8 mouse cellular contexts compared by ENCODE assay signal in the genomic region with DNA sequence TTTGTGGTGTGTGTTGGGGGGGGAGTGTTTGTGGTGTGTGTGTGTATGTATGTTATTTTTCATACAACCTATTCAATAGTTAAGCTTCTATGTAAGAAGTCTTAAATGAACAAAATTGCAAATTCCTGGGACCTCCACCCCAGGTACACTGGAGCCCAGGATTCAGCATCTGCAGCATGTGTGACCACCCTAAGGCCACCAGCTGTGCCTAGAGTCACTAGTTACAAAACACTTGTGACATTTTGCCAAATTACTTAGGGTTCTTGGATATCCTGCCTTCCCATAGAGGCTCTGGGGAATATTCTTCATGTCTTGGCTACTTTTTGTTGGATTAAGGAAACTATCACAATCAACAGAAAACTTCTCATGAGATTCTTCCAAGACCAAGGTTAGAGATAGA. TPM values are rescaled to one million over a fixed set of nuclear protein-coding genes. Genes with fewer than 3 reads are reported as not detected.
DNase-seq lines count a peak whose midpoint lies in the region; ATAC-seq and TF ChIP-seq lines count a peak whose summit lies in the region.

No protein-coding gene starts in this region.

- H3K9me3 ChIP-seq in intestine, postnatal 0 days (ENCODE audit: control insufficient read depth), result no peaks in the 10 kb centered on the region

- peak overlapping the region; percentile 69 for H3K4me2 ChIP-seq in intestine, postnatal 0 days (replicated peaks; ENCODE audit: low read depth)

- no peak for TF ChIP-seq POLR2A in liver, adult 2 months (IDR thresholded peaks at IDR 0.05; ENCODE audit: extremely low read depth, insufficient read depth, low read length)

- no peaks in the 10 kb centered on the region for H3K36me3 ChIP-seq in liver, adult 2 months (ENCODE audit: control insufficient read depth, insufficient read depth, low read length)
- no peaks in the 10 kb centered on the region for H3K36me3 ChIP-seq in intestine, postnatal 0 days (ENCODE audit: control insufficient read depth, insufficient read depth)

- peak; percentile 7 for DNase-seq in embryo, embryonic 11 days
- no peak for DNase-seq in embryo, embryonic 9.5 days (ENCODE audit: extremely low spot score)
- peak; percentile 31 for DNase-seq in liver, adult 2 months (ENCODE audit: extremely low read depth, low read depth, low spot score)
- DNase-seq in liver, result no peak
- DNase-seq in skeletal muscle tissue, adult 2 months (ENCODE audit: low read depth, low spot score), result peak; percentile 46
- no peak for DNase-seq in ovary, adult 18-20 months (ENCODE audit: low spot score)

- H3K27ac ChIP-seq in liver, adult 2 months (replicated peaks; ENCODE audit: insufficient read depth, low read depth, low read length), result peak overlapping the region; percentile 57
- H3K27ac ChIP-seq in intestine, postnatal 0 days (ENCODE audit: low read depth, low read length), result no peak overlapping the region

- H3K9ac ChIP-seq in liver, adult 2 months (ENCODE audit: low read depth, low read length), result no peak overlapping the region
- no peak overlapping the region for H3K9ac ChIP-seq in intestine, postnatal 0 days (ENCODE audit: low read depth, low read length)

- TF ChIP-seq CTCF in liver, adult 2 months (IDR thresholded peaks at IDR 0.05; ENCODE audit: low read depth, low read length), result no peak
- TF ChIP-seq CTCF in intestine, postnatal 0 days (IDR thresholded peaks at IDR 0.05; ENCODE audit: low read depth), result no peak

- H3K4me1 ChIP-seq in liver, adult 2 months (ENCODE audit: control insufficient read depth, insufficient read depth, low read length), result peaks cover 13% of the 10 kb centered on the region; the same call in 1 of the 2 replicates
- H3K4me1 ChIP-seq in intestine, postnatal 0 days (replicated peaks; ENCODE audit: control insufficient read depth, insufficient read depth, low read length), result no peaks in the 10 kb centered on the region

- no peaks in the 10 kb centered on the region for H3K27me3 ChIP-seq in liver, adult 2 months (ENCODE audit: control insufficient read depth, insufficient read depth, low read length)
- H3K27me3 ChIP-seq in intestine, postnatal 0 days (replicated peaks; ENCODE audit: control insufficient read depth, insufficient read depth, low read length), result peaks cover 29% of the 10 kb centered on the region

- ATAC-seq in intestine, postnatal 0 days, result no peak
- ATAC-seq in cerebellum, adult (ENCODE audit: insufficient number of reproducible peaks, low FRiP score, low TSS enrichment), result no peak

- H3K4me3 ChIP-seq in liver, adult 2 months (ENCODE audit: insufficient read depth, low read depth, low read length), result peak overlapping the region; percentile 82
- H3K4me3 ChIP-seq in intestine, postnatal 0 days (ENCODE audit: low read depth, low read length), result no peak overlapping the region; the same call in 1 of the 2 replicates

- H3K79me2 ChIP-seq in liver, adult 2 months (ENCODE audit: control insufficient read depth, insufficient read depth, low read length), result no peaks in the 10 kb centered on the region; the same call in 1 of the 2 replicates

RNA-seq across cellular contexts. Expression of gene Avpr1a, which starts 1.6 kb away (rescaled TPM):
- 27.7 and 28.0 TPM in 2 replicates for total RNA-seq in liver, adult 2 months (2014; rRNA removed)
- 31.9 and 42.4 TPM in 2 replicates for polyA plus RNA-seq in liver, adult 2 months (2012; rRNA removed)
- 1.1 TPM in 2 replicates for polyA plus RNA-seq in intestine, postnatal 0 days (2015; fragmentation: Nextera tagmentation; extraction: Ambion mirVana)

Comparison
In these comparisons a context has a peak if more than half of its experiments do, and no peak if none do; other contexts are left out.
1. DNase-seq: peak in embryo, embryonic 11 days (single experiment), liver, adult 2 months (single experiment) and skeletal muscle tissue, adult 2 months (single experiment); none in embryo, embryonic 9.5 days (single experiment), liver (single experiment) and ovary, adult 18-20 months (single experiment).
2. RNA of gene Avpr1a, which starts 1.6 kb away (polyA plus RNA-seq): 31.9 to 42.4 TPM in liver, adult 2 months; 1.1 TPM in intestine, postnatal 0 days; every median in the first group is over 10 times any median in the second.